Mouse (Mus musculus): ENCODE measurements at regions not wholly inside any gene's neighbourhood (a gene's known extent, or its start where the extent isn't known, plus 50 kb on each side); places are given as distances from the start of the nearest gene placed in this dataset.

DNA sequence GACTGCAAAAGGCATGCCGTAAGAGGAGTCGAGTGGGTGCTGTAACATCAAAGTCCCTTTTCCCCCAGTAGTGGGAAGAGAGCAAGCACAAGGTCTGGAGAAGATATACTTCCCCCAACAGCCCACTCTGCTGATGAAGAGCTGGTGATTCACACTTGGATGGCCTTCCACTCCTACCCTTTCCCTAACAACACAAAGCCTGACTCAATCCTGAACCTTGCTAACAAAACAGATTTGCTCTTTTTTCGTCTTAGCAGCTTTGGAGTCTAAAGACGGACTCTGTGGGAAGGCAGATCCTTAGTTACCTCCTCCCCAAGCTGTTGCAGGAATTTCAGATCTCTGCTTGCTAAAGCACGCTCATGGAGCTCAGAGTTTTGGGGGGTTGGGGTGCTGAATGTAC, 70.4 kb upstream of the Akap6 start:
- TF ChIP-seq CTCF (IDR thresholded peaks at IDR 0.05; ENCODE audit: borderline replicate concordance, insufficient read depth, low read length) (no peak), POLR2A (IDR thresholded peaks at IDR 0.05; ENCODE audit: low read depth, low read length) (no peak)

All from embryonic fibroblast, embryonic 13.5 days (primary cell).